24 mouse cellular contexts compared by ENCODE assay signal in genomic region chr2:60076025-60076424, GRCm38 (mm10).
DNase-seq lines count a peak whose midpoint lies in the region; ATAC-seq and TF ChIP-seq lines count a peak whose summit lies in the region.
"Had no signal": no experiment of that assay in that cellular context is flagged by ENCODE, and none has a peak within 500 bp of the region (broad histone marks: within the 10 kb centered on the region; RNA-seq: fewer than 3 reads in every experiment).

No protein-coding gene starts in this region.

- no peaks in the 10 kb centered on the region for H3K27me3 ChIP-seq in megakaryocyte, embryonic 14.5 days (replicated peaks)
- H3K27me3 ChIP-seq in myocyte (ENCODE audit: control insufficient read depth, insufficient read depth, insufficient read length): no peaks in the 10 kb centered on the region
- H3K27me3 ChIP-seq: embryonic facial prominence, embryonic 12.5 days; forebrain, embryonic 12.5 days; liver, embryonic 13.5 days; midbrain, embryonic 12.5 days had no signal

- H3K36me3 ChIP-seq in megakaryocyte, embryonic 14.5 days (replicated peaks; ENCODE audit: low read length): peaks cover 6% of the 10 kb centered on the region
- peaks cover 8% of the 10 kb centered on the region for H3K36me3 ChIP-seq in myocyte (ENCODE audit: control insufficient read depth, insufficient read depth)
- H3K36me3 ChIP-seq: liver, embryonic 13.5 days had no signal

- TF ChIP-seq POLR2A in myocyte (IDR thresholded peaks at IDR 0.05; ENCODE audit: insufficient read length, low read depth): no peak

- no peaks in the 10 kb centered on the region for H3K9me3 ChIP-seq in megakaryocyte, embryonic 14.5 days
- H3K9me3 ChIP-seq: embryonic facial prominence, embryonic 12.5 days; forebrain, embryonic 12.5 days; liver, embryonic 13.5 days; midbrain, embryonic 12.5 days had no signal

- no peak overlapping the region for H3ac ChIP-seq in myocyte (ENCODE audit: control insufficient read depth, insufficient read length)

- H3K4me1 ChIP-seq in megakaryocyte, embryonic 14.5 days: peaks cover 58% of the 10 kb centered on the region

- peak; percentile 50 for DNase-seq in embryo, embryonic 10 days (ENCODE audit: low spot score)
- no peak for DNase-seq in embryo, embryonic 11 days
- DNase-seq in embryo, embryonic 9.5 days (ENCODE audit: extremely low spot score): peak; percentile 49
- DNase-seq in kidney, postnatal 10 days: no peak
- no peak for DNase-seq in cerebellum, adult 18-20 months
- DNase-seq: adrenal gland, postnatal 25 days; cerebellum, adult 9-11 months; gastrocnemius, postnatal 14 days; heart, postnatal 14 days; kidney, adult 9 months; kidney, postnatal 4 days; layer of hippocampus, postnatal 36 days; left cerebral cortex, postnatal 4 days; liver, embryonic 13.5 days; lung, postnatal 14 days; thymus, postnatal 4 days had no signal

- peak overlapping the region; percentile 37 for H3K4me2 ChIP-seq in myocyte (ENCODE audit: low read depth)
- H3K4me2 ChIP-seq: embryonic facial prominence, embryonic 12.5 days; forebrain, embryonic 12.5 days; liver, embryonic 13.5 days; midbrain, embryonic 12.5 days had no signal

- peak overlapping the region; percentile 72 for H3K4me3 ChIP-seq in megakaryocyte, embryonic 14.5 days (replicated peaks)
- H3K4me3 ChIP-seq in myocyte: no peak overlapping the region
- H3K4me3 ChIP-seq: embryonic facial prominence, embryonic 12.5 days; forebrain, embryonic 12.5 days; liver, embryonic 13.5 days; midbrain, embryonic 12.5 days had no signal

- no peak for ATAC-seq in megakaryocyte, adult 5-6 weeks (ENCODE audit: poor library complexity, severe bottlenecking)
- ATAC-seq: activated CD4-positive, CD25-positive, alpha-beta regulatory T cell, adult 4 months; CD4-positive, CD25-positive, alpha-beta regulatory T cell, adult 4 months had no signal

- H3K79me2 ChIP-seq in myocyte (ENCODE audit: control insufficient read depth, insufficient read depth): peaks cover 11% of the 10 kb centered on the region

TF ChIP-seq in myocyte, 11 proteins besides CTCF, POLR2A, EP300 and RAD21:
- no peak for TF ChIP-seq MYOD1 (IDR thresholded peaks at IDR 0.05; ENCODE audit: control insufficient read depth in 1 of 3, insufficient read length in 2 of 3, low read depth in 2 of 3)
- no peak for TF ChIP-seq MYOG (IDR thresholded peaks at IDR 0.05; ENCODE audit: control insufficient read depth in 1 of 3, insufficient read depth in 1 of 3, insufficient read length in 2 of 3, low read depth in 2 of 3)
- TF ChIP-seq REST (IDR thresholded peaks at IDR 0.05; ENCODE audit: insufficient read depth, insufficient read length): no peak
- no peak for TF ChIP-seq POLR2AphosphoS2 (IDR thresholded peaks at IDR 0.05; ENCODE audit: insufficient read length, low read depth)
- no peak for TF ChIP-seq MAX (IDR thresholded peaks at IDR 0.05; ENCODE audit: low read depth)
- no peak for TF ChIP-seq TCF3 (IDR thresholded peaks at IDR 0.05; ENCODE audit: insufficient read length, low read depth)
- no peak for TF ChIP-seq SRF (IDR thresholded peaks at IDR 0.05; ENCODE audit: control insufficient read depth, insufficient read length, low read depth)
- no peak for TF ChIP-seq TCF12 (IDR thresholded peaks at IDR 0.05; ENCODE audit: insufficient read depth, poor library complexity, severe bottlenecking)
- TF ChIP-seq USF1 (IDR thresholded peaks at IDR 0.05; ENCODE audit: low read depth): no peak
- TF ChIP-seq CEBPB (IDR thresholded peaks at IDR 0.05; ENCODE audit: insufficient read depth, poor library complexity, severe bottlenecking): no peak
- no peak for TF ChIP-seq E2F4 (IDR thresholded peaks at IDR 0.05; ENCODE audit: insufficient read depth)

Comparison
In these comparisons a context has a peak if more than half of its experiments do, and no peak if none do; other contexts are left out.
1. DNase-seq: peak in embryo, embryonic 10 days (single experiment) and embryo, embryonic 9.5 days (single experiment); none in embryo, embryonic 11 days (single experiment), kidney, postnatal 10 days (single experiment) and cerebellum, adult 18-20 months (0 of 2).